Mouse (Mus musculus) natural killer cell, adult 2 months (primary cell): Measurements from ENCODE around the gene Arl5a.

ENCODE experiments used
- DNase-seq, 2 experiments: peaks; one replicate each; pipeline ENCODE4 v3.0.0; 2022; ENCODE audit warnings: low spot score in 2 of 2

The Arl5a gene

GRCm38 (mm10) chr2:52361086-52361485 is 63.6 kb downstream of the Arl5a start:
- no peak for DNase-seq

- DNase-seq: no peak
Observed at GRCm38 (mm10) chr2:52359722-52360121, 65.0 kb downstream of the Arl5a start.

- no peak for DNase-seq
Observed at GRCm38 (mm10) chr2:52358156-52358555, 66.5 kb downstream of the Arl5a start.

GRCm38 (mm10) chr2:52351029-52351428 is 73.7 kb downstream of the Arl5a start:
- no peak for DNase-seq
